Mouse (Mus musculus): ENCODE data around the gene Tle3.

DNA sequence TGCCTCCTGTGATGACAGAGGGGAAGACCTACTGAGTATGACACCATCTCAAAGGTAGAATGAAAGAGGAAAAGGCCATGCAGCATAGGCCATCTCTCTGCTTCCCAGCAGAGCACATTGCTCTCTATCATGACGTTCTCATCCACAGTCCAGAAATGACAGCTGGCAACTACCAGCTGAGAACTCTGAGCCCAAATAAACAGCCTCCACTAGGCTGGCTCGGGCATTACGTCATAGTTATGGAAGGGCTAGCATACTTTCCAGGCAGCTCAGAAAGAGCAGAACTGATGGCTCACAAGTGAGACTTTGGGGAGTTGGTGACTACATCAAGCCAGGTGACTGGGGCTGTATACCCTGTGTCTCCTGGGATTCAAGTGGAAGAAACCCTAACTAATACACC, 49.5 kb downstream of the Tle3 start:
- TF ChIP-seq EP300 (IDR thresholded peaks at IDR 0.05; ENCODE audit: low read depth), result no peak
- no peak for TF ChIP-seq CTCF (IDR thresholded peaks at IDR 0.05; ENCODE audit: low read depth)

Measured in liver, embryonic 14.5 days (tissue).